Mouse (Mus musculus) ES-E14 (cell line): ENCODE measurements around the gene Zbtb22.

Experiments
- CHD2 ChIP-seq: IDR thresholded peaks from 2 replicates; pipeline ENCODE4 v1.6.1; 2014; ENCODE audit warnings: mild to moderate bottlenecking, low read depth, low read length, inconsistent platforms
- HCFC1 ChIP-seq: IDR thresholded peaks from 2 replicates; pipeline ENCODE4 v1.6.1; 2012; ENCODE audit warnings: low read length, inconsistent platforms, borderline replicate concordance; ENCODE audit not compliant: insufficient read depth
- MAFK ChIP-seq: IDR thresholded peaks from 2 replicates; pipeline ENCODE4 v1.6.1; 2014; ENCODE audit warnings: mild to moderate bottlenecking, low read depth, low read length, inconsistent platforms; ENCODE audit not compliant: insufficient read depth
- ZC3H11A ChIP-seq: IDR thresholded peaks from 2 replicates; pipeline ENCODE4 v1.6.1; 2012; ENCODE audit warnings: low read depth, mild to moderate bottlenecking, inconsistent platforms, low read length, borderline replicate concordance
- ZNF384 ChIP-seq: IDR thresholded peaks from 2 replicates; pipeline ENCODE4 v1.6.1; 2012; ENCODE audit warnings: low read depth, low read length, inconsistent platforms

DNA sequence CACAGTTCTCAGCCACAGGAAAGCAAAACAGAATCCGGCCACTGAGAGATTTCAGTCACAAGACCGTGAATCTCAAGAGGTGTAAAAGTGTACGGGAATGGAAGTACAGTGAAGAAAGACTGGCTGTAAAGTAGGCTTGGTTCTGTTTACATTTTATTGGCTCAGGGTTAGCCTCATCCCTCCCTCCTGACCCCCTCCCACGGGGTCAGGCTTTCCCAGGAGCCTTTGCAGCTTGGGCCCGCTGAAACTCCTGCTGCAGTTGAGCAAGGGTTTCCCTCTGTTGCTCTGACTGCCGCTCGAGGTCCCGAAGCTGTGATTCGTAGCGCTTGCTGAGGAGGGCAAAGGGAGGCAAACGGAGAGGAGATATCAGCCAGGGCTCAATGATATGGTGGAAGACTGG lies 23.1 kb downstream of the Zbtb22 start:
- TF ChIP-seq CHD2 (no peak), HCFC1 (no peak), ZC3H11A (no peak), MAFK (no peak), ZNF384 (no peak)
